Mouse (Mus musculus): ENCODE measurements around the gene Foxk1. TPM values are rescaled to one million over a fixed set of nuclear protein-coding genes. Genes with fewer than 3 reads are reported as not detected.

Foxk1 gene
- polyA plus RNA-seq, 1 experiment, result 9.1 TPM

DNA sequence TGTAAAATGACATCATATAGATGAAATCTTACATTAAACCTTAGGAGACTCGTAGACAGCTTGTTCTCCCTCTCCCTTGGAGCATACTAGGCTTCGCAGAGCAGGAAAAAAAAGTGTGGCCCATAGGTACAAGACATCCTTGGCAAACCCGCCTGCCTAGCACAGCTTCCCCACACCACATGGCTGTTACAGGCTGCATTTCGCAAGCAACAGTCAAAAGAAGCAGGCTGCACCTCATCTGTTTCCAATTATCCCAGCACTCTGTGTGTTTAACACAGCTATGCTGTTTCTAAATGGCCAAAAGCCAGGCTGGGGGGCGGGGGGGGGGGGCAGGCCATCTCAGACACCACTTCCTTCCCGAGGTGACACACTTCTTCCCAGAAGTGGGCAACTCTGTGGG lies 20.8 kb upstream of the Foxk1 start:
- TF ChIP-seq CTCF (IDR thresholded peaks at IDR 0.05; ENCODE audit: control insufficient read depth, insufficient read depth, low read length) (no peak), POLR2A (IDR thresholded peaks at IDR 0.05; ENCODE audit: borderline replicate concordance, control insufficient read depth, low read depth, low read length) (no peak)
- Histone ChIP-seq H3K27ac (ENCODE audit: control insufficient read depth, insufficient read depth, low read depth, low read length, poor library complexity) (no peak overlapping the region), H3K4me3 (replicated peaks; ENCODE audit: control insufficient read depth, low read depth, low read length) (no peak overlapping the region), H3K4me1 (ENCODE audit: control insufficient read depth, insufficient read depth, low read length) (peaks cover 5% of the 10 kb centered on the region)
- WGBS, result 10% methylated on average over 6 of the region's 6 CpGs

DNA sequence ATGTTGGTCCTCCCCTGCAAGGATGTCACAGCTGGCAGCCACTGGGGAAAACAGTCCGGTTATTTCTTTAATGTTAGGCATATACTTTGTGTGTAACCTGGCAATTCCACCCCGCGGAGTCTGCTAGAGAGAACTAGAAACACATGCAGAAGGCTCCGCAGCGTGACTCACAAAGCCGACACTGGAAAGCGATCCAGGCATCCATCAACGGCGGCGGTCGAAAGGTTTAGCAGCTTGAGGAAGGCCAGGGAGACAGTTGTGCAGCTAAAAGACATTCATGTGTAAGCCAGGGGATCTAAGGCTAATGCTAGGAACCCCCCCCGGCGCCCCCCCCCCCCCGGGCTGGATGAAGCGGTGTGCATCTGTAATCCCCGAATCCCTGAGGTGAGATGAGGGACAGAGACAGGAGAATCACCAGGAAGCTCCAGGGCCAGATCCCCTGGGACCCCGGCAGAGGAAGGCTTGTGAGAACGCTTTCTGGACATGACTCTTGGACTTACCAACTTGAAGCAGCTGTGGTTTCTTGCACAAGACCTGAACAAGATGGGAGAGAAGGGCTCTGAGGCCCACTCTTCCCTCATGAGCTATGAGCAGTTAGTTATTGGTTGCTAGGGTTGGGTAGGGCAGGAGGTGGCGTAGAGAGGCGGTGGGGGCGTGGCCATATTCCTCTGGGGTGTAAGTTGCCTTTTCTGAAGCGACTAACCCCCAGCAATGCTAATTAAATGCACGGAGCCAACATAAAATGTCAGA lies 16.2 kb upstream of the Foxk1 start:
- TF ChIP-seq POLR2A (IDR thresholded peaks at IDR 0.05; ENCODE audit: borderline replicate concordance, control insufficient read depth, low read depth, low read length) (no peak), CTCF (IDR thresholded peaks at IDR 0.05; ENCODE audit: control insufficient read depth, insufficient read depth, low read length) (no peak)
- WGBS, result 48% methylated on average over 23 of the region's 23 CpGs
- Histone ChIP-seq H3K27ac (ENCODE audit: control insufficient read depth, insufficient read depth, low read depth, low read length, poor library complexity) (peak overlapping the region; percentile 27), H3K4me3 (replicated peaks; ENCODE audit: control insufficient read depth, low read depth, low read length) (no peak overlapping the region), H3K4me1 (ENCODE audit: control insufficient read depth, insufficient read depth, low read length) (peaks cover 4% of the 10 kb centered on the region)

DNA sequence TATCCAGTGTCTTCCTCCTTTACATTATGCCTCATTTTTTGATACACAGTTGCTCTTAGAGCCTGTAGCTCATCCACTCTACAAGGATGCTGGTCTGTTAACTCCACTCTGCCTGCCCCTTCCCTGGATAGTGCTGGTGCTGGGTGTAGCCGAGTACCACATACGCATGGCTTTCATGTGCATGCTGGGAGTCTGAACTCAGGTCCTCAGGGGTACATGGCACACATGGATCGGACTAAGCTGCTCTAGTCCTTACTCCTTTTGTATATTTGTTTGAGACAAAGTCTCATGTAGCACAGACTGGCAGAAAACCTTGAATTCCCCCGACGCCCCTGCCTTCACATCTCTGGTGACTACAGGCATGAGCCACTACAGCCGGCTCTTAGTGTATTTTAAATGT lies 15.0 kb upstream of the Foxk1 start:
- 80% methylated on average over 6 of the region's 6 CpGs for WGBS
- Histone ChIP-seq H3K27ac (ENCODE audit: control insufficient read depth, insufficient read depth, low read depth, low read length, poor library complexity) (no peak overlapping the region), H3K4me1 (ENCODE audit: control insufficient read depth, insufficient read depth, low read length) (peaks cover 2% of the 10 kb centered on the region; the same call in 1 of the 2 replicates), H3K4me3 (replicated peaks; ENCODE audit: control insufficient read depth, low read depth, low read length) (no peak overlapping the region)
- TF ChIP-seq CTCF (IDR thresholded peaks at IDR 0.05; ENCODE audit: control insufficient read depth, insufficient read depth, low read length), result no peak
- no peak for TF ChIP-seq POLR2A (IDR thresholded peaks at IDR 0.05; ENCODE audit: borderline replicate concordance, control insufficient read depth, low read depth, low read length)

DNA sequence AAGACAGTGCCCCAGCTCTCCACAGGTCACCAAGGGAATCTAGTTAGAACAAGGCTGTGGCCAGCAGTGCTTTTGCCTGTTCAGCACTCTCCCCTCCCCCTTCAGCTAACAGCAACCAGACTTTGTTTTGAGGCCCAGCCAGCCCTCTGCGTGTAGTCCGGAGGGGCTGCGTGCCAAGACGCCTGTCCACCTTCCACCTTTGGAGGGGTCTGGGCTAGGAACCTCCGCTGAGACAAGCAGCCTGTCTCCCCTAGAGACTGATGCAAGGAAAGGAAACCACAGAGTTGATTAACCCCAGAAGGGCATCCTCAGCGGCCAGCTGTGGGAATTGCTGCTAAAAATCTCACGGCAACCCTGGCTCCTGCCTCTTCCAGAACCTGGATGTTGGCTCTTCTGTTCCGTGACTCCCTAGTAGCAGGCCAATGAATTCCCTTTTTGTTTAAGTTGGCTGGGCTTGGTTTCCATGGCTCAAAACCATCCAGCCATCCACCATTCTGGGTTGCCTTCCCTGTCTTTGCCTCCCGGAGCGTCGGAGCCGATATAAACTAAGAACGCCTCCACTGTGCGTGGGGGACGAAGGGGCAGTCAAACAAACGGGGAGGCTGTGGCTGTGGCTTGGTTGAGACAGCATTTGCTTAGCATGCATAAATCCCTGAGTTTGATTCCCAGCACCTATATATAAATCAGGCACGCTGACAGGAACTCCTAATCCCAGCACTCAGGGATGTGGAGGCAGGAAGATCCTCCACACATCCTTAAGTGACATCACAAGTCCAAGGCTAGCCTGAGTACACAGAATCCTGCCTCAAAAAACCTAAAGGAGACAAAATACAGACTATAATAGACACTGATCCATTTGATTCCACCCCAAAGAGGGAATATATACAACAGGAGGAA lies 14.3 kb upstream of the Foxk1 start:
- H3K4me3 ChIP-seq (replicated peaks; ENCODE audit: control insufficient read depth, low read depth, low read length), result no peak overlapping the region
- peaks cover 3% of the 10 kb centered on the region; the same call in 1 of the 2 replicates for H3K4me1 ChIP-seq (ENCODE audit: control insufficient read depth, insufficient read depth, low read length)
- H3K27ac ChIP-seq (ENCODE audit: control insufficient read depth, insufficient read depth, low read depth, low read length, poor library complexity), result no peak overlapping the region
- 54% methylated on average over 17 of the region's 17 CpGs for WGBS
- TF ChIP-seq CTCF (IDR thresholded peaks at IDR 0.05; ENCODE audit: control insufficient read depth, insufficient read depth, low read length), result no peak
- no peak for TF ChIP-seq POLR2A (IDR thresholded peaks at IDR 0.05; ENCODE audit: borderline replicate concordance, control insufficient read depth, low read depth, low read length)

DNA sequence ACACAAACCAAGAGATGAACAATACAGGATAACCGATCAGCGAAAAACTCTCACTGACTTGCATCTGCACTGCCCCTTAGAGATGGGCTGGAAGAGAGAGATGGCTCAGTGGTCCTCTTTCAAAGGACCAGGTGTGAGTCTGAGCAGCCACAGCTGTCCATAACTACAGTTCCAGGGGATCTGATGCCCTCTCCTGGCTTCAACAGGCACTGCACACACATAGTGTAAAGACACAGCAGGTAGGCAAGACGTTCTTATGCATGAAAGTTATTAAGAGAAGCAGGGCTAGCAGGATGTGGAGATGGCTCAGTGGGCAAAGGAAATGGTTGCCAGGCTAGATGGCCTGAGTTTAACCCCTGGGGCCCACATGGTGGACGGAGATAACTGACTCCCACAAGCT lies 13.6 kb upstream of the Foxk1 start:
- Histone ChIP-seq H3K4me1 (ENCODE audit: control insufficient read depth, insufficient read depth, low read length) (peaks cover 3% of the 10 kb centered on the region; the same call in 1 of the 2 replicates), H3K4me3 (replicated peaks; ENCODE audit: control insufficient read depth, low read depth, low read length) (no peak overlapping the region), H3K27ac (ENCODE audit: control insufficient read depth, insufficient read depth, low read depth, low read length, poor library complexity) (no peak overlapping the region)
- WGBS, result 73% methylated on average over 4 of the region's 4 CpGs
- TF ChIP-seq CTCF (IDR thresholded peaks at IDR 0.05; ENCODE audit: control insufficient read depth, insufficient read depth, low read length), result peak; percentile 66
- TF ChIP-seq POLR2A (IDR thresholded peaks at IDR 0.05; ENCODE audit: borderline replicate concordance, control insufficient read depth, low read depth, low read length), result no peak

DNA sequence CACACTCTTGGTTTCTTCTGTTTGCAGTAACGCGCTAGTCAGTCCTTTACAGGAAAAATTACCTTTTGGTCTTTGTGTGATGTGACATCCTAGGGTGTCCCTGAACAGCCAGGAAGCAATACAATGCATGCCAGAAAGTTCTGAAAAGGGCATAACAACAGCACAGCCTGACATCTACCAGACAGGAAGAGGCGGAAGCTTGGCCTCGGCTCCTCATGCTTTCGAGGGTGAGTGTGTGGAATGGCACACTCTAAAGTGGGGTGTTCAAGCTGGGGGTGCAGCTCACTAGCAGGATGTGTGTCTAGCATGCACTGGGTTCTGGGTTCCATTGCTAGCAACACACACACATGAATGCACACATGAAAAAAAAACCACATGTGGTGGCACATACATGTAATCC lies 9.6 kb upstream of the Foxk1 start:
- Histone ChIP-seq H3K4me3 (replicated peaks; ENCODE audit: control insufficient read depth, low read depth, low read length) (no peak overlapping the region), H3K27ac (ENCODE audit: control insufficient read depth, insufficient read depth, low read depth, low read length, poor library complexity) (no peak overlapping the region), H3K4me1 (ENCODE audit: control insufficient read depth, insufficient read depth, low read length) (peaks cover 1% of the 10 kb centered on the region; the same call in 1 of the 2 replicates)
- TF ChIP-seq POLR2A (IDR thresholded peaks at IDR 0.05; ENCODE audit: borderline replicate concordance, control insufficient read depth, low read depth, low read length) (no peak), CTCF (IDR thresholded peaks at IDR 0.05; ENCODE audit: control insufficient read depth, insufficient read depth, low read length) (no peak)
- WGBS, result 49% methylated on average over 5 of the region's 5 CpGs

DNA sequence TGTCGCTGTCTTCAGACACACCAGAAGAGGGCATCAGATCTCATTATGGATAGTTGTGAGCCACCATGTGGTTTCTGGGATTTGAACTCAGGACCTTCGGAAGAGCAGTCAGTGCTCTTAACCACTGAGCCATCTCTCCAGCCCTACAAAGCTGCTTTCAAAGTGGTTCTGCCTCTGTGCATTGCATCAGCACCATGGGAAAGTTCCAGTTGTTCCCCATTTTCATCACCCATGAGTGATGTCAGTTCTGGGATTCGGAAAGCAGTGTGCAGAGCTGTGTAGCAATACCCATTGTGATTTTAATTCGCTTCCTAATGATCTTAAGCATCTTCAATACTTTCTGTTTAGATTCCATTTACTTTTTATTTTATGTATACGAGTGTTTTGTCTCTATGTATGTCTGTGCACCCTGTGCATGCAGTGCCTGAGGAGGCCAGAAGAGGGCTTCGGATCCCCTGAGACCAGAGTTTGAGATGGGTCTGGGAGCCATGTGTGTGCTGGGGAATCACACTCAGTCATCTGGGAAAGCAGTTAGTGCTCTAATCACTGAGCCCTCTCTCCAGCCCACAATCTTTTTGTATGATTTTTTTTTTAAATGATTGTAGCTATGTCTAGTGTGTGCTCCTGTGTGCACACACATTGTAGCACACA lies 6.6 kb upstream of the Foxk1 start:
- H3K4me3 ChIP-seq (replicated peaks; ENCODE audit: control insufficient read depth, low read depth, low read length), result no peak overlapping the region
- WGBS, result 76% methylated on average over 6 of the region's 6 CpGs
- peak; percentile 39; the same call in 1 of the 2 replicates for TF ChIP-seq CTCF (IDR thresholded peaks at IDR 0.05; ENCODE audit: control insufficient read depth, insufficient read depth, low read length)
- no peak for TF ChIP-seq POLR2A (IDR thresholded peaks at IDR 0.05; ENCODE audit: borderline replicate concordance, control insufficient read depth, low read depth, low read length)
- H3K27ac ChIP-seq (ENCODE audit: control insufficient read depth, insufficient read depth, low read depth, low read length, poor library complexity), result no peak overlapping the region
- H3K4me1 ChIP-seq (ENCODE audit: control insufficient read depth, insufficient read depth, low read length), result peaks cover 1% of the 10 kb centered on the region; the same call in 1 of the 2 replicates

DNA sequence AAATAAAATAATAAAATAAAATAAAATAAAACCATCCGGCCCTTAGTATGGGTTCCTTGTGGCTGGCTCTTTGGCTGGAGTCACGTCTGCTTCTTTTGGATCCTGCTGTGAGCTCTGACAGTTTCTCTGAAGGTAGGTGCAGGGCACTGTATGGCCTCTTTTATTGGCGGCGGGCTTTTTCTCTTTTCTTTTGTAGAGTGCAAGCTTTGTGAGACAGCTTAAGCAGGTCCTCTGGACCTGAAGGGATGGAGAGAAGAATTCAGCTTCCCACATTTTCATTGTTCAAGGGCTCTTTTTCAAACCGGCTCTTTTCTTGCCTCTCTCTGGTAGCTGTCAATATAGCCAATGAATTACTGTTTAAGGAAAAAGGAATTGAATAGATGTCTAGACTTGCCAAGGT lies 5.4 kb upstream of the Foxk1 start:
- no peak for TF ChIP-seq CTCF (IDR thresholded peaks at IDR 0.05; ENCODE audit: control insufficient read depth, insufficient read depth, low read length)
- no peak for TF ChIP-seq POLR2A (IDR thresholded peaks at IDR 0.05; ENCODE audit: borderline replicate concordance, control insufficient read depth, low read depth, low read length)
- WGBS, result 77% methylated on average over 5 of the region's 5 CpGs
- no peak overlapping the region for H3K4me3 ChIP-seq (replicated peaks; ENCODE audit: control insufficient read depth, low read depth, low read length)
- H3K4me1 ChIP-seq (ENCODE audit: control insufficient read depth, insufficient read depth, low read length), result peaks cover 1% of the 10 kb centered on the region; the same call in 1 of the 2 replicates
- H3K27ac ChIP-seq (ENCODE audit: control insufficient read depth, insufficient read depth, low read depth, low read length, poor library complexity), result no peak overlapping the region
